Mouse (Mus musculus): ENCODE measurements around the gene 4430402I18Rik.

DNA sequence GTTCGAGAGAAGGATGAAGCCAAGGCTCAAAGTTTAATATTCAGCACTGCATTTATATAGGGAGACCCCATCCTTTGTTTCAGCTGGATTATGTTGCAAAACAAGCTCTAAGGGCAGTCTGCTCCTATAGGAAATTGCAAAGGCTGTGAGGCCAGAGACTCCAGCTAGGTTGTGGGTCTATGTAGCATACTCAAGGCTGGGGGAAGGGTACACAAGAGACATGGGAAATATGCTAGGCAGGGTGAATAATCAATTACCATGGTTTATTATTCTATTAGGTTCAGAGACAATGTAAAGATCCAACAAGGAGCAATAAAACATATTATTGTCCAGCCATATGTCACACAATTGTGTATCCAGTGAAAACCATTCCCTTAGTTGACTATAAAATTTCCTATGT is 75.7 kb downstream of the 4430402I18Rik start:
- no peak for TF ChIP-seq CTCF (conservative IDR thresholded peaks at IDR 0.05; ENCODE audit: insufficient read depth, insufficient read length, low read depth, low read length)
- no peak for TF ChIP-seq POLR2A (IDR thresholded peaks at IDR 0.05; ENCODE audit: low read depth, low read length)
